Mouse (Mus musculus) C2C12 (cell line): ENCODE data around the gene Ppp1r1b. TPM values are rescaled to one million over a fixed set of nuclear protein-coding genes. Genes with fewer than 3 reads are reported as not detected.

ENCODE experiments used
- H3K27me3 ChIP-seq: one replicate; pipeline ENCODE4 v1.6.1; 2011; ENCODE audit not compliant: control insufficient read depth, insufficient read depth, insufficient read length
- H3K36me3 ChIP-seq: one replicate; pipeline ENCODE4 v1.6.1; 2011; ENCODE audit not compliant: control insufficient read depth, insufficient read depth
- H3K4me3 ChIP-seq: one replicate; pipeline ENCODE4 v1.5.1; 2011; ENCODE audit warnings: mild to moderate bottlenecking, control low read depth; ENCODE audit not compliant: poor library complexity, insufficient read depth, severe bottlenecking
- H3K79me2 ChIP-seq: one replicate; pipeline ENCODE4 v1.6.1; 2011; ENCODE audit not compliant: control insufficient read depth, insufficient read depth
- H3K79me3 ChIP-seq: one replicate; pipeline ENCODE4 v1.6.1; 2011; ENCODE audit warnings: low read depth, control low read depth
- H3ac ChIP-seq: one replicate; pipeline ENCODE3; 2011; ENCODE audit warnings: low read depth; ENCODE audit not compliant: control insufficient read depth, insufficient read length
- CEBPB ChIP-seq: IDR thresholded peaks from one replicate; pipeline ENCODE4 v1.6.1; 2011; ENCODE audit warnings: low read depth, mild to moderate bottlenecking, control low read depth, moderate library complexity
- CTCF ChIP-seq: IDR thresholded peaks from one replicate; pipeline ENCODE4 v1.5.1; 2011; ENCODE audit not compliant: control insufficient read depth, insufficient read depth, insufficient read length
- FOSL1 ChIP-seq: IDR thresholded peaks from one replicate; pipeline ENCODE4 v1.8.0; 2011; ENCODE audit warnings: mild to moderate bottlenecking, low read length; ENCODE audit not compliant: poor library complexity, insufficient read depth, severe bottlenecking
- MAX ChIP-seq: IDR thresholded peaks from one replicate; pipeline ENCODE4 v1.6.1; 2011; ENCODE audit warnings: mild to moderate bottlenecking, control low read depth
- MYOD1 ChIP-seq: IDR thresholded peaks from one replicate; pipeline ENCODE4 v1.6.1; 2011; ENCODE audit warnings: low read depth; ENCODE audit not compliant: control insufficient read depth, insufficient read length
- MYOG ChIP-seq: IDR thresholded peaks from one replicate; pipeline ENCODE4 v1.6.1; 2011; ENCODE audit not compliant: control insufficient read depth, insufficient read length; ENCODE audit errors: extremely low read depth
- USF1 ChIP-seq: IDR thresholded peaks from one replicate; pipeline ENCODE4 v1.6.1; 2011; ENCODE audit warnings: low read depth, mild to moderate bottlenecking, control low read depth, moderate library complexity
- polyA plus RNA-seq: library from polyadenylated mRNA; unstranded; fragments of >200 nt; fragmentation: generic; extraction: Trizol; gene quantifications from one replicate; pipeline ENCODE4 v1.2.1, GENCODE M21; 2012; ENCODE audit warnings: missing spikeins

Gene Ppp1r1b
- polyA plus RNA-seq, 1 experiment: 0.28 TPM

DNA sequence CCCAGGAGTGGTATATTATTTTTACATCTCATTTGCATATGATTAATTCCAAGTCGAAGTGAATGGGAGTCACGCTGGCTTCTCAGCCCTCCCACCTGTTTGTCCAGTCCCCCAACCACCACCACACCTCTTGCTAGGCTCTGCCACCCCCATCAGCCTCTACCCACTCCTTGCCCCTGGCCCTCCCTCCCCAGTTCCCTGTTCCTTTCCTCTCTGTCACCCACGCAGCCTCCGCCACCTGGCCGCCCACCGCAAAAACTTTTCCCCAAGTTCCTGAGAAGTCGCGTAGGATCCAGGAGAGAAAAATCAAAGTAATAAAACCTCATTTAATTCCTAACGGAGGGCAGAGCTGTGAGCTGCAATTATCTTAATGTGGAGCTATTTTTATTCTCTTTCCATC, 2.0 kb upstream of the Ppp1r1b start:
- Histone ChIP-seq H3K36me3 (no peaks in the 10 kb centered on the region), H3K79me3 (no peaks in the 10 kb centered on the region), H3K4me3 (no peak overlapping the region), H3ac (no peak overlapping the region), H3K27me3 (peaks cover 58% of the 10 kb centered on the region), H3K79me2 (no peaks in the 10 kb centered on the region)
- TF ChIP-seq MYOG: no peak
- no peak for TF ChIP-seq MAX
- TF ChIP-seq USF1: no peak
- TF ChIP-seq MYOD1: no peak
- TF ChIP-seq CEBPB: no peak
- no peak for TF ChIP-seq FOSL1
- TF ChIP-seq CTCF: no peak

DNA sequence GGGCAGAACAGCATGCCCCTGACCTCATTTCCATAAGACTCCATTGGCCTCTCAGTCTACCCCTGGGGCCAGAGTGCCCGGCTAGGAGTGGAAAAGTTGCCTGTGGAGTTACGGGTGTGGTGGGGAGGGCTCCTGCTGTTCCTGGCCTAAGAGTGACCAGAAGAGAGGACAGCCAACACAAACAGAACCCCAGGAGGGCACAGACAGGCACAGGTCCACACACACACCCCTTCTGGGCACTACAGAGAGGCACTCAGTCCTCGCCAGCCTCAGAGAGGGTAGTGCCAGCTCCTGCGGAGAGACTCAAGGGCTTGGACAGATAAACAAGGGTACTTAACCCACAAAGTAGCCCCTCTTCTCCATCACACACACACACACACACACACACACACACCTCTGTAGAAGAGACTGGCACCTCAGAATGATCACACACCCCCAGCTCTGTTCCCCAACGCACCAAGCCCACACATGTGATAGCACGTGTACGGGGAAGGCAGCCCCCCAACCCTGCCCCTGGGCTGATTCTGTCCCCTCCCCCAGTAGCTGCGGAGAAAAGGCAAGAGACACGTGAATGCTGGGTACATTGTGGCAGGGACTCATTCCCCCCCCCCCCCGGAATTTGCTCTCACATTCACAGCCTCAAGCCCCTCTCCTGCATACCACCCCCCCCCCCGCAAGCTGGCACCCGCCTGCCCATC, 670 bp upstream of the Ppp1r1b start:
- H3K36me3 ChIP-seq: no peaks in the 10 kb centered on the region
- H3K79me3 ChIP-seq: no peaks in the 10 kb centered on the region
- peaks cover 66% of the 10 kb centered on the region for H3K27me3 ChIP-seq
- H3K4me3 ChIP-seq: no peak overlapping the region
- no peak overlapping the region for H3ac ChIP-seq
- no peak for TF ChIP-seq USF1
- no peak for TF ChIP-seq MYOD1
- no peak for TF ChIP-seq MAX
- no peak for TF ChIP-seq FOSL1
- no peak for TF ChIP-seq CEBPB
- no peak for TF ChIP-seq MYOG
- TF ChIP-seq CTCF: no peak
- H3K79me2 ChIP-seq: no peaks in the 10 kb centered on the region

DNA sequence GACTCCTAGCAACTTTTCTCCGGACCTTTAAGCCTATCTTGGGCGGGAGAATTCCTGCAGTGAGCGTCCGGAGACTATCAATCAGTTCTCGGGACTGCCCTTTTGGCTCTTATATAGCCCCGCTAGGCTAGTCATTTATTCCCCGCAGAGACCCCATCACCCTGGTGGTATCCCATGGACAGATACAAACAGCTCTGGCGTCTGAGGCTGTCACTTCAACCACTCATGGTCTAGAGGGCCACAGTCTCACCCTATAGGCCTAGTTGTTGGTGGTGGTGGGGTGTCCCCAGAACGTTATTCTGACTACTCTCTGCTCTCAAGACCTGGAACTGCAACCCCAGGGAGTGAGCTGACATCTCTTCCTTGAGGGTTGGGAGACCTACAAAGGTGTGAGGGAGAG, 1.1 kb downstream of the Ppp1r1b start:
- Histone ChIP-seq H3ac (no peak overlapping the region), H3K36me3 (no peaks in the 10 kb centered on the region), H3K4me3 (no peak overlapping the region), H3K79me3 (no peaks in the 10 kb centered on the region), H3K79me2 (no peaks in the 10 kb centered on the region), H3K27me3 (peaks cover 71% of the 10 kb centered on the region)
- no peak for TF ChIP-seq CEBPB
- no peak for TF ChIP-seq MYOG
- TF ChIP-seq MYOD1: no peak
- no peak for TF ChIP-seq MAX
- no peak for TF ChIP-seq CTCF
- no peak for TF ChIP-seq FOSL1
- TF ChIP-seq USF1: no peak

DNA sequence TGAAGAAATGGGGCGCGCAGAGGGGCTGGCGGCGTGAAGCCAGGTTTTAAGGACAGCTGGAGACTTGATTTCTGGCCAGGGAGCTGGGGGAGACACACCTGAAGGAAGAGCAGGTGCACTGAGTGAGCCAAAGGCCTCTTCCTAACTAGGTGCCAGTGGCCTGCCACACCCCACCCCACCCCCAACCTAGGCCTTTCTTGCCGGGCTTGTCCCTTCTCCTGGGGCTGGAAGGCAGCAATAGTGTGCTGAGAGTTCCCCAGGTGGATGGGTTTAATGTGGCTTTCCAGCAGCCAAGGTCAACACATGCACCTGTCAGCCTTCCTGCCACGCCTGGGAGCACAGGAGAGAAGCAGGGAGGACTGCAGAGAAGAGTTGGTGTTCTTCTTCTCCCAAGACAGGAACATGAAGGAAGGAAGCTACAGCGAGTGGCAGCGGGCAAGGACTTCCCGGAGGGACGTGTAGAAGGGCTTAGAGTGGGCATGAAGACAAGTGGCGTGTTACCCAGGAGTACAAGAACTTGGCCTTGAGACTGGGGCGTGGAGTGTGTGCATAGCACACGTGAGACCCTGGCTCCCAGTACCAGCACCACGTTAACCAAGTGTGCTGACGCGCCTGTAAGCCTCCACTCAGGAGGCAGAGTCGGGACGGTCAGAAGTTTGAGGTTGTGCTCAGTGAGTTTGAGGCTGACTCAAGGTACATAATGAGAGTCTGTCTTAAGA, 4.2 kb downstream of the Ppp1r1b start:
- TF ChIP-seq USF1 (no peak), CTCF (no peak), MYOD1 (no peak), MYOG (no peak), MAX (no peak), CEBPB (no peak), FOSL1 (no peak)
- H3K4me3 ChIP-seq: no peak overlapping the region
- H3K36me3 ChIP-seq: no peaks in the 10 kb centered on the region
- H3K79me3 ChIP-seq: no peaks in the 10 kb centered on the region
- H3K27me3 ChIP-seq: peaks cover 56% of the 10 kb centered on the region
- H3ac ChIP-seq: no peak overlapping the region
- no peaks in the 10 kb centered on the region for H3K79me2 ChIP-seq

DNA sequence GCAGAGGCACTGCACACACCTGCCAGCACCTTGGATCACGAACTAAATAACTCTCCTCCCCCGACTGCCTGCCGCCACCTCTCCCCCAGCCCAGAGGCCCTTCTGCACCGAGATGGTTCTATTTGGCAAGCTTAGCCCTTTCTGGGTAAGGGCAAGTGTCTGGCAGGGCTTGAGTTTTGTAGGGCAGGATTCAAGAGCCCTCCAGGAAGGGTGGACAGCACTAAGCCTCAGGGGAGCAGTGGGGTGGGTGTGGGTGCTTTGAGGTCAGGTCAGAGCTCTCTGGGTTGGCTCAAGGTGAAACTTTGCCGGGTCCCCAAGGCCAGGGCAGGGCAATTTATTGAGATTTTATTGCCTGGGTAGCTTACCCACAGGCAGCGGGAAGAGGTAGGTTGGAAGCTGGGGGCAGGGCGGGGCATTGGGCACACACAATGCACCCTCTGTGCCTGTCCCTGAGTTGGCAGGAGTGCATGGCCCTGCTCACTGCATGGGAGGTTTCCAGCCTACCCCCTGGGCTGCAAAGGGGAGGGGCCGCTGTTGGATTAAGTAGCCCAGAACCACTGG, 5.5 kb downstream of the Ppp1r1b start:
- peaks cover 43% of the 10 kb centered on the region for H3K27me3 ChIP-seq
- peaks cover 3% of the 10 kb centered on the region for H3K79me3 ChIP-seq
- no peaks in the 10 kb centered on the region for H3K36me3 ChIP-seq
- TF ChIP-seq FOSL1: no peak
- no peak for TF ChIP-seq MYOG
- no peak for TF ChIP-seq MYOD1
- TF ChIP-seq CEBPB: no peak
- peak overlapping the region; percentile 9 for H3ac ChIP-seq
- H3K4me3 ChIP-seq: no peak overlapping the region
- peaks cover 5% of the 10 kb centered on the region for H3K79me2 ChIP-seq
